Mouse (Mus musculus): ENCODE measurements around the gene Uap1l1.

The Uap1l1 gene

GRCm38 (mm10) chr2:25310969-25311368 lies 54.5 kb downstream of the Uap1l1 start:
- DNase-seq: no peak

- no peak for DNase-seq
These were observed 55.3 kb downstream of the Uap1l1 start for GRCm38 (mm10) chr2:25310180-25310579.
